Mouse (Mus musculus): ENCODE measurements at regions not wholly inside any gene's neighbourhood (a gene's known extent, or its start where the extent isn't known, plus 50 kb on each side); places are given as distances from the start of the nearest gene placed in this dataset.

DNA sequence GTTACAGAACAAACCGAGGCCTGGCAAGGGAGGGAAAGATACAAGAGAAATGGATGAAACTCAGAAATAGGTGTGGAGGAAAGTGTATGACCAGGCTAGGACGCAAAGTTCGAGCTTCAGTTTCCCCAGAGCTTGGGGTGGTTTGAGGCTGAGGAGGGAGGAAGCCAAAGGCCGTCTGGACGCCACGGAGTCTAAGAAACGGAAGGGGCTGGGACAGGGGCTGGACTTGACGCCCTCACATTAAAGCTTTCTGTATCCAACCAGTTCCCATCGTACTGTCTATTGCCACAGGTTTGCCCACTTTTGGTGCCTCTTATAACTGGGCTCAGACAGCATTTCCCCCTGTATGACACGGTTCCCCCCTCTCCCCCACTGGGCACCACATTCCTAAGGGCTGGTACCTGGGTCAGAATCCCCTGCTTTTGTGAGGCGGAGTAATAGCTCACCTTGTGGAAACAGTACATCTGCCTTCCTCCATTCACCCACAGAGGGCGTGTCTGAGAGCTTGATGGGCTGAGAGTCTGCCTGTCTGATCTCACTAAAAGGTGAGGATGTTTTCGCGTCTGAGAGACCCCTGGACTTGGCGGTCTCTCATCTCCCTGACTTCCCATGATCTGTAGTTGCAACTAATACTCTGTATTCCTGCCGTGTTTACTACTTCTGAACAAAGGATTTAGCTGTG is 73.7 kb upstream of the Podxl start:
- TF ChIP-seq CTCF (IDR thresholded peaks at IDR 0.05; ENCODE audit: control insufficient read depth, insufficient read depth, low read length) (no peak), POLR2A (IDR thresholded peaks at IDR 0.05; ENCODE audit: borderline replicate concordance, control insufficient read depth, low read depth, low read length) (no peak)

All from bone marrow, adult 2 months (tissue).